Mouse (Mus musculus) E14TG2a.4 (cell line): ENCODE data around the gene Gdf15.

ENCODE experiments used
- CTCF ChIP-seq: conservative IDR thresholded peaks from 2 replicates; pipeline ENCODE4 v1.5.1; 2014; ENCODE audit warnings: low read length
- NANOG ChIP-seq: IDR thresholded peaks from 2 replicates; pipeline ENCODE4 v1.6.1; 2014; ENCODE audit warnings: borderline replicate concordance, low read length, mixed read lengths
- POU5F1 ChIP-seq: IDR thresholded peaks from 2 replicates; pipeline ENCODE4 v1.6.1; 2014; ENCODE audit warnings: low read length, borderline replicate concordance

DNA sequence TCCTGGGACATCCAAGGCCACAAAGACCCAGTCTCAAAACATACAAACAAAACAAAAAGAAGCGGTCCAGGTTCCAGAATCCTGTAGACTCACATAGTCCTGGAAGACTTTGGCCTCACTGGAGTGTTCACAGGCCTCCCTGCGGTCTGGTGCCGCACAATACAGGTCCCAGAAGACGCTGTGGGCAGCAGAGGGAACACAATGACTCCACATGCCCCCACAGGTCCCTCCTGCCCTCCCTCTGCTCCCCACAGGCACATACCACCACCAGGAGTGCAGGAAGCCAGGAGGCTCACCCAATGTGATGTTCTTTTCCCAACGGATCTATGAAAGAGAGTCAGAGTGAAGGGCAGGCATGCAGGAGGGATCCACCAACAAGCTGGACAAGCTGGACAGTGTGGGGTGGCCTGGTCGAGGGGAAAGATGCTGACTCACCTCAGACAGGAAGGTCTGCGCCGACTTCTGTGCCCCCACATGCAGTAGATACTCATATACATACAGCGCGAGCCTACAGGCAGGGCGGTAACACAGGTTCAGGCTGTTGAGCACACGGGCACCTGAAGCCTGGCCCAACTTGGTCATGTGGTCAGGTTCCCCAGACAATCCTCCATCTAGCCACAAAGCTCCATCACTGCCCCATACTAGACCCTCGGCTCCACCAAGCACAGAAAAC is 30.0 kb downstream of the Gdf15 start:
- TF ChIP-seq CTCF: no peak
- no peak for TF ChIP-seq NANOG
- no peak for TF ChIP-seq POU5F1
